Mouse (Mus musculus): ENCODE data around the gene Gdap1l1. TPM values are rescaled to one million over a fixed set of nuclear protein-coding genes. Genes with fewer than 3 reads are reported as not detected.
A peak's percentile ranks its signal among the peaks of the same experiment; 100 is the strongest.
"Not testable (repeated sequence)": the region's sequence is repeated elsewhere in the genome, so short reads cannot be mapped to it uniquely, and the experiment has no call there.

Gdap1l1 gene
- total RNA-seq (2022): not detected

GRCm38 (mm10) chr2:163438246-163438618 is at the start of gene Gdap1l1:
TSS of gene Gdap1l1 (plus strand) at chr2:163438476.
- DNase-seq (ENCODE audit: low spot score): no peak

GRCm38 (mm10) chr2:163392436-163392835 is 45.8 kb upstream of the Gdap1l1 start:
- DNase-seq (ENCODE audit: low spot score): peak; percentile 74

- DNase-seq (ENCODE audit: low spot score): no peak
These were observed 45.0 kb upstream of the Gdap1l1 start for GRCm38 (mm10) chr2:163393241-163393640.

GRCm38 (mm10) chr2:163393976-163394375 is 44.3 kb upstream of the Gdap1l1 start:
- no peak for DNase-seq (ENCODE audit: low spot score)

GRCm38 (mm10) chr2:163394977-163395376 is 43.3 kb upstream of the Gdap1l1 start:
- DNase-seq (ENCODE audit: low spot score): no peak

- DNase-seq (ENCODE audit: low spot score): no peak
These were observed 41.2 kb upstream of the Gdap1l1 start for GRCm38 (mm10) chr2:163397071-163397470.

- peak; percentile 81 for DNase-seq (ENCODE audit: low spot score)
These were observed 40.4 kb upstream of the Gdap1l1 start, which contains the start of gene Jph2 for GRCm38 (mm10) chr2:163397905-163398304. TSS of gene Jph2 (minus strand) at chr2:163397993.

GRCm38 (mm10) chr2:163398770-163399169 is 39.5 kb upstream of the Gdap1l1 start:
- DNase-seq (ENCODE audit: low spot score): no peak

GRCm38 (mm10) chr2:163399222-163399621 is 39.1 kb upstream of the Gdap1l1 start:
- DNase-seq (ENCODE audit: low spot score): peak; percentile 87

GRCm38 (mm10) chr2:163401221-163401620 is 37.1 kb upstream of the Gdap1l1 start:
- DNase-seq (ENCODE audit: low spot score): peak; percentile 91

- DNase-seq (ENCODE audit: low spot score): no peak
These were observed 34.0 kb upstream of the Gdap1l1 start for GRCm38 (mm10) chr2:163404037-163404815.

- DNase-seq (ENCODE audit: low spot score): no peak
These were observed 28.1 kb upstream of the Gdap1l1 start for GRCm38 (mm10) chr2:163410211-163410610.

- DNase-seq (ENCODE audit: low spot score): not testable (repeated sequence)
These were observed 26.9 kb upstream of the Gdap1l1 start for GRCm38 (mm10) chr2:163411344-163411743.

GRCm38 (mm10) chr2:163411840-163412239 is 26.4 kb upstream of the Gdap1l1 start:
- no peak for DNase-seq (ENCODE audit: low spot score)

GRCm38 (mm10) chr2:163412419-163412818 is 25.9 kb upstream of the Gdap1l1 start:
- DNase-seq (ENCODE audit: low spot score): no peak

GRCm38 (mm10) chr2:163412846-163413590 is 25.3 kb upstream of the Gdap1l1 start:
- no peak for DNase-seq (ENCODE audit: low spot score)

GRCm38 (mm10) chr2:163417026-163417425 is 21.2 kb upstream of the Gdap1l1 start:
- DNase-seq (ENCODE audit: low spot score): no peak

- DNase-seq (ENCODE audit: low spot score): no peak
These were observed 20.4 kb upstream of the Gdap1l1 start for GRCm38 (mm10) chr2:163417830-163418229.

GRCm38 (mm10) chr2:163418841-163419345 is 19.4 kb upstream of the Gdap1l1 start:
- no peak for DNase-seq (ENCODE audit: low spot score)

- peak; percentile 100 for DNase-seq (ENCODE audit: low spot score)
These were observed 18.8 kb upstream of the Gdap1l1 start for GRCm38 (mm10) chr2:163419346-163420045.

- no peak for DNase-seq (ENCODE audit: low spot score)
These were observed 17.9 kb upstream of the Gdap1l1 start for GRCm38 (mm10) chr2:163420366-163420886.

Data from heart, adult 8-10 months (tissue).